Mouse (Mus musculus) layer of hippocampus, adult 2 months (tissue): Measurements from ENCODE around the gene Tpcn2. TPM values are rescaled to one million over a fixed set of nuclear protein-coding genes. Genes with fewer than 3 reads are reported as not detected.

Source experiments
- DNase-seq, 2 experiments: peaks; one replicate each; pipeline ENCODE4 v3.0.0; 2022; ENCODE audit warnings: low spot score in 2 of 2
- H3K27ac ChIP-seq: fragments of 200-600 bp; 2 replicates; pipeline ENCODE4 v1.8.1; 2022
- H3K4me3 ChIP-seq: fragments of 200-600 bp; 2 replicates; pipeline ENCODE4 v1.8.1; 2022; ENCODE audit warnings: mild to moderate bottlenecking
- CTCF ChIP-seq: fragments of 200-600 bp; conservative IDR thresholded peaks from 2 replicates; pipeline ENCODE4 v1.8.1; 2022; ENCODE audit warnings: antibody characterized with exemption, mild to moderate bottlenecking, moderate library complexity
- long read RNA-seq, 2 experiments: library from polyadenylated mRNA; stranded (forward); transcript quantifications; one replicate each; pipeline ENCODE4 v2.0.0; 2021; ENCODE audit warnings: borderline mapping rate in 2 of 2
- total RNA-seq, 2 experiments: library from RNA; stranded (reverse); gene quantifications; 2 replicates each; pipeline ENCODE4 v1.2.3; 2021

Tpcn2 gene
- total RNA-seq, result 1 to 10 TPM; 5.8 to 8.3 TPM
- long read RNA-seq, experiment 1, partial matches to known transcripts, result 0 of 3 reads
- long read RNA-seq, experiment 1, other reads (novel, unspliced or antisense), result 2 of 3 reads
- long read RNA-seq, experiment 2, result 0 reads

DNA sequence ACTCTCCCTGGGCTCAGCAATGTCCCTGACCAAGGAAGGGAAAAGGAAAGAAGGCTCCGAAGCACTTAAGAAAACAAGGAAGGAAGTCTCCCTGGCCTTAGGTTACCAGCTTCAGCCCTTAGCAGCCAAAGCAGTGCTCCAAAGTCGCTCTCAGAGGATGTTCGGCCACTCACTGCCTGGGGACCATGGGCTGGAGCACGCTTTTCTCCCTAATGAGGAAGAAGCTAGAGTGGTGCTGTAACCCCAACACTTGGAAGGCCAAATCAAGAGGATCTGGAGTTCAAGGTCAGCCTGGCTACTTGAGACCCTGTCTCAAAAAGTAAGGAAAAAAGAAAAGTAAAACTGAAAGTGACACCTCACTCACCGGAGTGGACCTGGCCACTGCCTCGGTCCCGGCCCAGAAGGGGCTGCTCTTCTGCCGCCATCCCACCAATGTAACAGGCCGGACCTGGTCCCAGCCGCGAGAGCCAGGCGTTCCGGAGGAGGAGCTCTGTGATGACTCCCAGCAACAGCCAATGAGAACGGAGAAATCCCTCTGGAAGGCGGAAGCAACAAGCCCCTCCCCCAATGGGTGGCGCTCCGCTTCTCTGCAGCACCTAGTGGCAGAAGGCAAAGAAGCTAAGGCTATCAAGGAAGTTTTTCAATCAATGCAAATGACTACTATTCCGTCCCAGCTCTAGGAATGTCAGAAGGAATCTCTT, at the start of gene Tpcn2:
Gene Tpcn2 (minus strand): TSS at position 525 of the 701 bp plus-strand sequence.
- Histone ChIP-seq H3K27ac (peak within 1 kb of the TSS; percentile 79), H3K4me3 (peak within 1 kb of the TSS; percentile 66)
- DNase-seq, result peak; percentile 90 to 93
- peak; percentile 79 for TF ChIP-seq CTCF

DNA sequence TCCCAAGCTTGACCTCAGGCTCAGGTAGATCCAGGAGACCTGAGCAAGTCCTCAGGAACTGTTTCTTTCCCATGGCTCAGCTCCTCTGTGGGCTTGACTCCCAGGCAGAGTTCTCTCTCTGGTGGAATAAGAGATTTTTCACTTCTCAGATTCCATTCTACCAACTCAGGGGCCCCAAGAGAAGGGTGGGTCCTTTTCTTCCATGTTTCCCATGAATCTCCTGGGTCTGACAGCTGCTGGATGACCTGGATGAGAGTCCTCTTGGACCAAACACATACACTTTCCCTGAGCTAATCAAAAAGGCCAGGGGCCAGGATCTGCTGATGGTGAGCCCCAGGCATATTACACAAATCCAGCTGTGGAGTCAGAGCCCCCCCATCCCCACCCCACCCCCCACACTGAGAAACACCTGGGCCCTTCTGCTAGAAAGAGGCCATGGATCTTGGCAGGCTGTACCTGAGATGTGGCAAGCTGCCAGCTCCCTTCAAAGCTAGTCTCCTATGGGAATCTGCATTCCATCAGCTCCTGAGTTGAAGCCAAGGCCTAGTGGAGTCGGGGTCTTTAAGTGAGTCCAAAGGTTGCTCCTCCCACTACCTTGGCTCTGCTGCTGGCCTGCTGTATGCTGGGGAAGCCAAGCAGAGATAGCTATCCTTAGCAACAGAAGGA, 48.7 kb upstream of the Tpcn2 start:
- no peak for TF ChIP-seq CTCF
- Histone ChIP-seq H3K4me3 (no peak overlapping the region), H3K27ac (no peak overlapping the region)
- no peak for DNase-seq

DNA sequence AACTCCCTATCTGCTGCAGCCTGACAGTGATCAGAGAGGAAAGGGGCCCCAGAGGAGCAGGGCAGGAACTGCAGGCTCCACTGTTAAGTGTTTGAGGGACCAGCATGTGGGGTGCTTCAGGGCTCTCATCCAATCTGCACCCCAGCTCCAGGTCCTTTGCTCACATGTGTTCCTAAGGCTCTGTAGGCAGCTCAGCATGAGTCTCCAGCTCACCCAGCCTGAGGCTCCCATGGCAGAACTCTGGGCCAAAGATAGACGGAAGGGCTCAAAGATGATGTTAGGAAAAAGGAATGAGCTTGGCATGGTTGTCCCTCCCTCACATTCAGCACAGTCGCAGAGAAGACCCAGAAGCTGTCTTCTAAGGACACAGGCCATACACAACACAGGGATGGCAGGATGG, 46.8 kb upstream of the Tpcn2 start:
- no peak for DNase-seq
- Histone ChIP-seq H3K27ac (no peak overlapping the region), H3K4me3 (no peak overlapping the region)
- TF ChIP-seq CTCF, result peak; percentile 36

DNA sequence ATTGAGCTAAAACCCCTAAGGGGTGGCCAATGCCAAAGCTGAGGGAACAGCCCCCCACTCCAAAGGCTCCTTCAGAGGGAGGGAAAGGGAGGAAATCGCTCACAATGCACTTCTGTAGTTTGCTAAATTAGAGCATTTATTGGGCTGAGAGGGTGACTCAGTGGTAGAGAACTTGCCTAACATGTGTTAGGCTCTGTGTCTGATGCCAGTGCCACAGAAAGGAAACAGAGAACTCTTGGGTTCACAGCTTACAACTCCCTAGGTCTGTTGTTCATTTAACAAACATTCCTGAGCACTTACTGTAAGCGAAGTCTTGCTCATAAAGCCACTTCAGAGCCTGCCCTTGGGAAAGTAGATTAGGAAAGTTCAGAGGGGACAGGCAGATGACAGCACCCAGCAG, 46.2 kb upstream of the Tpcn2 start:
- DNase-seq, result no peak
- no peak for TF ChIP-seq CTCF
- no peak overlapping the region for H3K4me3 ChIP-seq
- H3K27ac ChIP-seq, result no peak overlapping the region

DNA sequence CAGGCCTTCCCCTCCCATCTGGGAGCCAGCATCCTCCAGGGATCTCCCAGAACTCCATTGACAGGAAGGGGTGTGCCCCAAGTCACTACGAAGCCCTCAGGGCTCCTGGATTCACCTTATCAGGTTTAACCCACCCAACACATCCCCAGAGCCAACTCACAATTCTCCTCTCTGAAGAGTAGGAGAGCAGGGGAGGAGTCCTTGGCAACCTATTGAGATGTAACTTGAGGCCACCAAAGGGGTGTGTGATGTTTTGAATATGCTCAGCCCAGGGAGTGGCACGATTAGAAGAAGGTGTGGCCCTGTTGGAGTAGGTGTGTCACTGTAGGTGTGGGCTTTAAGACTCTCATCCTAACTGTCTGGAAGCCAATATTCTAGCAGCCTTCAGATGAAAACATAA, 41.9 kb upstream of the Tpcn2 start:
- no peak for DNase-seq
- Histone ChIP-seq H3K4me3 (no peak overlapping the region), H3K27ac (no peak overlapping the region)
- TF ChIP-seq CTCF, result no peak

DNA sequence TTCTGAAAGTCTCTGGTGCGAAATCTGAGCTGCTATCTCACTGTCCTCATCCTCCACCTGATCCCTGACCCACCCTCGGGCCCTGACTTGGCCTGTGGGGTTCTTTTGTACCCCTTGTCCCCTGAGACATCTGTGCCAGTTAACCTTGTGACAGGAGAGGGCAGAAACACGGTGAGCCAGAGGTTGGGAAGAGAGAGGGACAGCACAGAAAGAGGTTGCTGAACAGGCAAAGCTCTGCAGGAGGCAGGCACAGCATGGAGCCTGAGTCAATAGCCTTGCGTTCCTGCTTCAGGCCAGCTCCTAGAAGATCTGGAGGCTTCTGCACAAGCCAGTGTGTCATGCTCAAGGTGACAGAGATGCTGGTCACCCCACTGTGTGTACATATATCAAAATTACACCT, 39.8 kb upstream of the Tpcn2 start:
- no peak for TF ChIP-seq CTCF
- no peak overlapping the region for H3K27ac ChIP-seq
- no peak for DNase-seq
- H3K4me3 ChIP-seq, result no peak overlapping the region

DNA sequence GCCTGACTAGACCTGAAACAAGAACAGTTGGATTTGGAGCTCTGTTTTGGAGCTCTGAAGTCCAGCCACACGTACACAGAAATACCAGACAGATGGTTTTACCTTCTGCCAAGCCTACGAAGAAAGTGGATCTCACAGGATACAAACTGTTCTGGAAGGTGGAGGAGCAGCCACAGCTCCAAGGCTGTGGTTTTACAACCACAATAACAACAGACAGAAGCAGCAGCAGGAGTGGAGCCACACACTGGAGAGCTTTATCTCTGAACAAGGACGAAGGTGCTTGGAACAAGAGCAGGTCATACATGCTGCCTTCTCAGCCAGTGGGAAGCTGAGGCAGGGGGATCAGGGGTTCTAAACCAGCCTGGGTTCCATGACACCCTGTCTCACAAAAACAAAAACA, 35.7 kb upstream of the Tpcn2 start:
- H3K27ac ChIP-seq, result no peak overlapping the region
- DNase-seq, result peak in 1 of 2 experiments; percentile 49
- no peak for TF ChIP-seq CTCF
- no peak overlapping the region for H3K4me3 ChIP-seq

DNA sequence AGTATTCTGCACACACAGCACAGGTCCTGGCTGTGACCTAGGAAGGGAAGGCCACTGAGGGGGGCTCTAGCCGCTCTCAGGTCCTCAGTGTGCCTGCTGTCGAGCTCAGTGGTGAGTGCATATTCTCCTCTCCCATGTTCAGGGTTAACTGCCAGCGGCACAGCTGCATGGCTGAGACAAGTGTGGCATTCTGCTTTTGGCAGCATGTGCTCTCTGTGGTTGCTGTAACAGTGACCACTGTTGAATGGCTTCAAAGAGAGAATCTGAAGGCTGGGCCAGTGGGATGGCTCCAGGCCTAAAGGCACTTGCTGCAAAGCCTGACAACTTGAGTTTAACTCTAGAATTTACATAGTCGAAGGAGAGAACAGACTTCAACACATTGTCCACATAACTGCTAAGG, 33.7 kb upstream of the Tpcn2 start:
- TF ChIP-seq CTCF, result no peak
- peak overlapping the region; percentile 46 for H3K27ac ChIP-seq
- peak in 1 of 2 experiments; percentile 20 for DNase-seq
- H3K4me3 ChIP-seq, result no peak overlapping the region

DNA sequence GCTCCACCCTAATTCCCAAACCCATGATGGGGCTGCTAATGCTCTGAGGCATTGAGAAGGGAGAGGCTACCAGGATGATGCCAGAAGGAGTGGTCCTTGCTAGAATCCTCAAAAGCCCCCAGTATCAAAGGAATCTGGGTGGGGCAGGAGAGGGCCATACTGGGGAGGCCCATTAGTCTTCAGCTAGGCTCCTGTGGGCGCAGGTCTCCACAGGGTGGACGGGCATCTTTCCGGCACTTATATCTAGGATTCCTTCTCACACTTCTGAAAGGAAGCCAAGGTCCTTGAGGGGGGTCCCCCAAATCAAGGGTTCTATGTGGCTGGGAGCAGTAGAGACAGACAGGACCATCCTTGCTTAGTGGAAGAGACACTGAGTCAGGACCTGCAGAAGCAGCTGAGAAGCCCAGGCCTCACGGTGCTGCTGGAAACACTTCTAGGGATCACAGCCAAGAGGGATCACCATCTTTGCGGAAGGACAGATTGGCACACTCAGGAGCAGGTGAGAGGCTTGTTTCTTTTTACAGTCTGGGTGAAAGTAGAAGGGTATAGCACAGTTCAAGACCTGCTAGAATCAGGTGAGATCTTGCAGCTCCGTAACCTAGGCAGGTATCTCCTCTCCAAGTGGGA, 31.1 kb upstream of the Tpcn2 start, which contains the start of gene Mrgprd:
Gene Mrgprd (plus strand): TSS at position 51 of the 627 bp plus-strand sequence.
- H3K27ac ChIP-seq, result no peak within 1 kb of the TSS
- no peak within 1 kb of the TSS for H3K4me3 ChIP-seq
- no peak for DNase-seq
- TF ChIP-seq CTCF, result no peak

DNA sequence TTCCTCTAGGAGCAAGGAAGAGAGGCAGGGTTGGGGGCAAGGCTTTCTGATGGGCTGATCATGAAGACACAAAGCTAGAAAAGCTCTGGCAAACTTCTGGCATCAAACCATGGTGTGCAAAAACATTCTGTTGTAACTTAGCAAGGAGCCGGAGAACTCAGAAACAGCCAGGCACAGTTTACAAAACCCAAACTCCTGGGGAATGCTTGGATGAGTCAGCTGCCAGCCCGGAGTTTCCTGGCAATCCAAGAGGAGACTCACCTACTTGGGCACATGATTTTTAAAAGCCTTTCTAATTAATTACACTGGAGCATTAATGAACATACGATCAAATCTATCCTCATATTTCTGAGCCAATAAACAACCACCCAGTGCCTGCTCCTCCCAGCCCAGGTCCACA, 28.3 kb upstream of the Tpcn2 start:
- no peak for TF ChIP-seq CTCF
- no peak overlapping the region for H3K4me3 ChIP-seq

DNA sequence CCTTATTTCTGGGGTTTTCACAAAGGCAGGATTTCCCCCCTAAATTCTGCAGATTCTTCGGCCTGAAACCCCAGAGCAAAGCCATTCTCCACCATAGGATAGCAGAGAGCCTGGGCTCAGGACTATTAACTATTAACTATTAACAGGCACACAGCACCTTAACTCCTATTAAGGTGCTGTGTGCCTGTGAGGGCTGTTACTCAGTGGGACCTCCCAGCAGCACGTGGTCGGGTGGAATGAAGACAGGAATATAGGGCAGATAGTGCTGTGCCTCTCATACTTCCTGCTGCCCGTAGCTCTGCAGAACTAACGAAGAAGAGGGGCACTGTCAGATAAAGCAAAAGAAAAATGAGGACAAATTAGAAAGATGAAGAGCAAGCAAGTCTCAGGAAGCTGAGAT, 26.7 kb upstream of the Tpcn2 start:
- no peak overlapping the region for H3K4me3 ChIP-seq
- no peak overlapping the region for H3K27ac ChIP-seq
- DNase-seq, result no peak
- no peak for TF ChIP-seq CTCF

More for the DNA sequence above, 28.3 kb upstream of the Tpcn2 start:
- no peak overlapping the region for H3K27ac ChIP-seq
- DNase-seq, result no peak

DNA sequence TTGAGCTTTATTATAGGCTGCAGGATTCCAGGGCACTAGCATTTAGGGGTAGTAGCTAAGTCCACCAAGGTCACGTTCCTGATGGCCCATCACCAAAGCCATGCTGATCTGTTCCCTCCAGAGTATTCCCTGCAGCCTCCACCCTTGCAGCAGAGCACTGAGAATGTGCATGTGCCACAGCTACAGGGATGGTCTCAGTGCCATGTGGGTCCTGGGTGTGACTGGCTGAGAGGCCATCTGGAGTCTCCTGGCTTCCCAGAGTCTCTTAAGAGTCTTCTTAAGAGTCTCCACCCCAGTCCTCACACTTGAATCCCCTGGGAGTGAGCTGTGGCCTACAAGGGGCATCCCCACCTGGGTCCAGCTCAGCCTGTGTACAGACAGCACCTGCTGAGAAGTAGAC, 26.1 kb upstream of the Tpcn2 start:
- Histone ChIP-seq H3K27ac (no peak overlapping the region), H3K4me3 (no peak overlapping the region)
- no peak for DNase-seq
- TF ChIP-seq CTCF, result no peak

DNA sequence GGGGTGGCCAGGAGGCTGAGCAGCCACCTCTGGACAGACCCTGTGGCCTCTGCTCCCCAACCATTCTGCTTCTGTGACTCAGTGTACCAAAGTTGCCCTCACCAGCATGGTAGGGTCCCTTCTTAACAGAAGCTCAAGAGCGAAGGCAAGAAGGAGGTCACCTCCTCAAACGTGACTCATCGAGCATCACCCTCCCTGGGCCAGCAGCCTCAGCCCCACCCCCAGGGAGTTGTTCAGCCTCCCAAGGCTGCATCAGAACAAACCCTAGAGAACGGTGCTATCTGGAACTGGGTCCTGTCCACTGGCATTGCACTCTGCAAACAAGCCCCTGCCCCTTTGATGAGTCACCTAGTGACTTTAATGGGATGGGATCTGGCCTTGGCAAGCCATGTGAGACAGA, 25.1 kb upstream of the Tpcn2 start:
- no peak for TF ChIP-seq CTCF
- Histone ChIP-seq H3K4me3 (no peak overlapping the region), H3K27ac (no peak overlapping the region)
- no peak for DNase-seq
